In genomic region chr1:39889429-39889828, GRCm38 (mm10) we compare ENCODE assay signal across 24 mouse cellular contexts. TPM values are rescaled to one million over a fixed set of nuclear protein-coding genes. Genes with fewer than 3 reads are reported as not detected.
DNase-seq lines count a peak whose midpoint lies in the region; ATAC-seq and TF ChIP-seq lines count a peak whose summit lies in the region.
"Had no signal": no experiment of that assay in that cellular context is flagged by ENCODE, and none has a peak within 500 bp of the region (broad histone marks: within the 10 kb centered on the region; RNA-seq: fewer than 3 reads in every experiment).

No protein-coding gene starts in this region.

- H3K36me3 ChIP-seq in lung, embryonic 16.5 days (ENCODE audit: control insufficient read depth, insufficient read depth, low read length) = no peaks in the 10 kb centered on the region
- no peaks in the 10 kb centered on the region for H3K36me3 ChIP-seq in kidney, embryonic 15.5 days
- H3K36me3 ChIP-seq in midbrain, embryonic 16.5 days (ENCODE audit: control insufficient read depth, insufficient read depth, low read length) = no peaks in the 10 kb centered on the region
- H3K36me3 ChIP-seq: embryonic facial prominence, embryonic 13.5 days; embryonic facial prominence, embryonic 15.5 days; forebrain, embryonic 15.5 days; G1E had no signal

- no peak for DNase-seq in lung, adult 18-20 months
- peak; percentile 51 for DNase-seq in Muller cell, postnatal 12 days (ENCODE audit: inconsistent ontology term)
- no peak for DNase-seq in adrenal gland, postnatal 25 days
- DNase-seq: adrenal gland, adult 2 months; adrenal gland, postnatal 10 days; adrenal gland, postnatal 36 days; cerebellum, adult 11 months; cerebellum, adult 18-20 months; cerebellum, adult 8-10 months; cerebellum, adult 9-11 months; cerebellum, postnatal 36 days; embryo, embryonic 11 days; forebrain, postnatal 0 days had no signal

- TF ChIP-seq POLR2A in embryonic fibroblast, embryonic 13.5 days (IDR thresholded peaks at IDR 0.05; ENCODE audit: low read depth, low read length) = no peak

- no peak overlapping the region for H3K27ac ChIP-seq in lung, embryonic 16.5 days (ENCODE audit: low read length)
- H3K27ac ChIP-seq in embryonic fibroblast, embryonic 13.5 days (ENCODE audit: insufficient read depth, low read length) = peak overlapping the region; percentile 1; the same call in 1 of the 2 replicates
- no peak overlapping the region for H3K27ac ChIP-seq in kidney, embryonic 15.5 days
- H3K27ac ChIP-seq in midbrain, embryonic 16.5 days (ENCODE audit: low read length) = no peak overlapping the region
- H3K27ac ChIP-seq: embryonic facial prominence, embryonic 13.5 days; embryonic facial prominence, embryonic 15.5 days; forebrain, embryonic 13.5 days; forebrain, embryonic 15.5 days had no signal

- no peaks in the 10 kb centered on the region for H3K27me3 ChIP-seq in lung, embryonic 16.5 days (ENCODE audit: control insufficient read depth, insufficient read depth, low read depth, low read length)
- H3K27me3 ChIP-seq in kidney, embryonic 15.5 days = no peaks in the 10 kb centered on the region
- no peaks in the 10 kb centered on the region for H3K27me3 ChIP-seq in midbrain, embryonic 16.5 days (ENCODE audit: control insufficient read depth, insufficient read depth, low read depth, low read length)
- H3K27me3 ChIP-seq: CH12.LX; embryonic facial prominence, embryonic 13.5 days; embryonic facial prominence, embryonic 15.5 days; forebrain, embryonic 13.5 days; forebrain, embryonic 15.5 days had no signal

- H3K4me3 ChIP-seq in lung, embryonic 16.5 days (ENCODE audit: low read length) = no peak overlapping the region
- H3K4me3 ChIP-seq in embryonic fibroblast, embryonic 13.5 days (ENCODE audit: insufficient read depth, low read length) = no peak overlapping the region
- H3K4me3 ChIP-seq in kidney, embryonic 15.5 days (replicated peaks) = no peak overlapping the region
- H3K4me3 ChIP-seq in midbrain, embryonic 16.5 days (ENCODE audit: low read depth, low read length) = no peak overlapping the region
- H3K4me3 ChIP-seq: embryonic facial prominence, embryonic 13.5 days; embryonic facial prominence, embryonic 15.5 days; forebrain, embryonic 13.5 days; forebrain, embryonic 15.5 days had no signal

- H3K4me2 ChIP-seq in lung, embryonic 16.5 days (ENCODE audit: low read depth, low read length) = no peak overlapping the region
- no peak overlapping the region for H3K4me2 ChIP-seq in kidney, embryonic 15.5 days
- H3K4me2 ChIP-seq in midbrain, embryonic 16.5 days (ENCODE audit: low read length) = no peak overlapping the region
- H3K4me2 ChIP-seq: embryonic facial prominence, embryonic 13.5 days; embryonic facial prominence, embryonic 15.5 days; forebrain, embryonic 13.5 days; forebrain, embryonic 15.5 days had no signal

- peaks cover 4% of the 10 kb centered on the region for H3K4me1 ChIP-seq in lung, embryonic 16.5 days (replicated peaks; ENCODE audit: control insufficient read depth, insufficient read depth, low read length)
- H3K4me1 ChIP-seq in embryonic fibroblast, embryonic 13.5 days (ENCODE audit: control insufficient read depth, insufficient read depth, low read length) = peaks cover 6% of the 10 kb centered on the region
- H3K4me1 ChIP-seq in kidney, embryonic 15.5 days = 0 out of 2 replicates have a peak, but pooled peaks cover 4% of the 10 kb centered on the region
- H3K4me1 ChIP-seq in midbrain, embryonic 16.5 days (ENCODE audit: control insufficient read depth, insufficient read depth, low read length) = no peaks in the 10 kb centered on the region

- H3K9ac ChIP-seq in lung, embryonic 16.5 days (ENCODE audit: low read length) = no peak overlapping the region
- H3K9ac ChIP-seq in kidney, embryonic 15.5 days = no peak overlapping the region
- H3K9ac ChIP-seq in midbrain, embryonic 16.5 days (ENCODE audit: low read depth, low read length) = no peak overlapping the region
- H3K9ac ChIP-seq: embryonic facial prominence, embryonic 13.5 days; embryonic facial prominence, embryonic 15.5 days; forebrain, embryonic 13.5 days; forebrain, embryonic 15.5 days; forebrain, postnatal 0 days had no signal

- no peaks in the 10 kb centered on the region for H3K9me3 ChIP-seq in lung, embryonic 16.5 days (ENCODE audit: control insufficient read depth, low read length)
- no peaks in the 10 kb centered on the region for H3K9me3 ChIP-seq in kidney, embryonic 15.5 days (replicated peaks)
- no peaks in the 10 kb centered on the region for H3K9me3 ChIP-seq in midbrain, embryonic 16.5 days (replicated peaks; ENCODE audit: control insufficient read depth, low read length, poor library complexity, severe bottlenecking)
- H3K9me3 ChIP-seq: embryonic facial prominence, embryonic 13.5 days; embryonic facial prominence, embryonic 15.5 days; forebrain, embryonic 13.5 days; forebrain, embryonic 15.5 days; G1E had no signal

- no peak for TF ChIP-seq CTCF in embryonic fibroblast, embryonic 13.5 days (IDR thresholded peaks at IDR 0.05; ENCODE audit: borderline replicate concordance, insufficient read depth, low read length)

- 76% methylated on average over 8 of the region's 8 CpGs for WGBS in lung, embryonic 16.5 days
- WGBS in kidney, embryonic 15.5 days = 84% methylated on average over 8 of the region's 8 CpGs
- 93% methylated on average over 8 of the region's 8 CpGs for WGBS in midbrain, embryonic 16.5 days

- ATAC-seq in lung, embryonic 16.5 days (ENCODE audit: low read depth) = 0 out of 2 replicates have a peak, but pooled peaks have one; percentile 23
- no peak for ATAC-seq in kidney, embryonic 15.5 days (replicated peaks; ENCODE audit: low FRiP score)
- no peak for ATAC-seq in midbrain, embryonic 16.5 days
- ATAC-seq: CD4-positive, CD25-positive, alpha-beta regulatory T cell, adult 4 months; forebrain, embryonic 13.5 days; forebrain, embryonic 15.5 days; forebrain, postnatal 0 days had no signal

RNA-seq across cellular contexts. Expression of gene Map4k4, which starts 11.3 kb away (rescaled TPM):
- polyA plus RNA-seq in lung, embryonic 16.5 days (2015; fragmentation: Nextera tagmentation; extraction: Ambion mirVana) = 20.9 and 21.6 TPM in 2 replicates
- polyA plus RNA-seq in embryonic fibroblast, embryonic 13.5 days (2011; ENCODE audit: insufficient read length, low read depth, missing spikeins) = 259 and 286 TPM in 2 replicates
- polyA plus RNA-seq in kidney, embryonic 15.5 days (2015; fragmentation: Nextera tagmentation; extraction: Ambion mirVana) = 31.0 and 33.5 TPM in 2 replicates
- polyA plus RNA-seq in midbrain, embryonic 16.5 days (2015; fragmentation: Nextera tagmentation; extraction: Ambion mirVana) = 31.4 and 38.4 TPM in 2 replicates
- total RNA-seq in adrenal gland, postnatal 25 days (2021) = 121 and 138 TPM in 2 replicates
